Mouse (Mus musculus) hindbrain, embryonic 16.5 days (tissue): ENCODE measurements around the gene Cyb5d2. TPM values are rescaled to one million over a fixed set of nuclear protein-coding genes. Genes with fewer than 3 reads are reported as not detected.
"Not testable (repeated sequence)": the region's sequence is repeated elsewhere in the genome, so short reads cannot be mapped to it uniquely, and the experiment has no call there.

Source experiments
- ATAC-seq: fragments of 200-750 bp; cut with Nextera tagmentation; 2 replicates; pipeline ENCODE4 v1.8.0; 2017; ENCODE audit warnings: moderate TSS enrichment, moderate library complexity
- H3K27ac ChIP-seq: fragments of 300-500 bp; sonication (generic); 2 replicates; pipeline ENCODE4 v1.5.1; 2014; ENCODE audit warnings: low read depth, mild to moderate bottlenecking, control low read depth, low read length, moderate library complexity
- H3K27me3 ChIP-seq: fragments of 300-500 bp; sonication (generic); replicated peaks from 2 replicates; pipeline ENCODE4 v1.6.1; 2014; ENCODE audit warnings: low read length; ENCODE audit not compliant: control insufficient read depth, insufficient read depth
- H3K36me3 ChIP-seq: fragments of 300-500 bp; sonication (generic); 2 replicates; pipeline ENCODE4 v1.6.1; 2014; ENCODE audit warnings: mild to moderate bottlenecking, low read length, moderate library complexity, mixed read lengths; ENCODE audit not compliant: control insufficient read depth, insufficient read depth
- H3K4me1 ChIP-seq: fragments of 300-500 bp; sonication (generic); 2 replicates; pipeline ENCODE4 v1.6.1; 2014; ENCODE audit warnings: low read depth, low read length; ENCODE audit not compliant: control insufficient read depth, insufficient read depth
- H3K4me2 ChIP-seq: fragments of 300-500 bp; sonication (generic); 2 replicates; pipeline ENCODE4 v1.6.1; 2014; ENCODE audit warnings: mild to moderate bottlenecking, low read length, control low read depth, moderate library complexity
- H3K4me3 ChIP-seq: fragments of 300-500 bp; sonication (generic); 2 replicates; pipeline ENCODE4 v1.5.1; 2014; ENCODE audit warnings: mild to moderate bottlenecking, low read length, control low read depth, moderate library complexity
- H3K9ac ChIP-seq: fragments of 300-500 bp; sonication (generic); 2 replicates; pipeline ENCODE4 v1.6.1; 2014; ENCODE audit warnings: low read depth, mild to moderate bottlenecking, control low read depth, low read length, moderate library complexity
- H3K9me3 ChIP-seq: fragments of 300-500 bp; sonication (generic); 2 replicates; pipeline ENCODE4 v1.6.1; 2014; ENCODE audit warnings: mild to moderate bottlenecking, low read length, moderate library complexity; ENCODE audit not compliant: control insufficient read depth
- WGBS: fragments of 180-500 bp; shearing (Covaris S2); extraction: QIAGEN DNeasy Blood & Tissue Kit; methylation state at CpG from one replicate; pipeline ENCODE4 v1.1.7; 2014; 5-methylcytosine and 5-hydroxymethylcytosine counted together
- polyA plus RNA-seq: library from polyadenylated mRNA; unstranded; fragments of >200 nt; fragmentation: Nextera tagmentation; extraction: Ambion mirVana; gene quantifications from 2 replicates; pipeline ENCODE4 v1.2.1, GENCODE M21; 2015

Cyb5d2 gene
- polyA plus RNA-seq, 1 experiment from 2014 or later, result 11.3 TPM

- no peak overlapping the region for H3K4me2 ChIP-seq
- no peaks in the 10 kb centered on the region for H3K9me3 ChIP-seq
- WGBS, result 93% methylated on average over 8 of the region's 8 CpGs
- peaks cover 20% of the 10 kb centered on the region for H3K36me3 ChIP-seq
- no peak overlapping the region for H3K4me3 ChIP-seq
- no peaks in the 10 kb centered on the region for H3K4me1 ChIP-seq
- ATAC-seq, result no peak
- H3K27ac ChIP-seq, result no peak overlapping the region
- H3K27me3 ChIP-seq, result no peaks in the 10 kb centered on the region
- H3K9ac ChIP-seq, result no peak overlapping the region
Observed at GRCm38 (mm10) chr11:72767716-72768115, 28.2 kb downstream of the Cyb5d2 start.

GRCm38 (mm10) chr11:72764270-72764669 lies 31.7 kb downstream of the Cyb5d2 start:
- Histone ChIP-seq H3K9me3 (no peaks in the 10 kb centered on the region), H3K4me3 (no peak overlapping the region), H3K4me1 (no peaks in the 10 kb centered on the region), H3K27ac (no peak overlapping the region), H3K27me3 (no peaks in the 10 kb centered on the region), H3K36me3 (peaks cover 29% of the 10 kb centered on the region), H3K9ac (no peak overlapping the region), H3K4me2 (no peak overlapping the region)
- 87% methylated on average over 4 of the region's 4 CpGs for WGBS
- ATAC-seq, result no peak

GRCm38 (mm10) chr11:72760781-72761180 lies 35.2 kb downstream of the Cyb5d2 start:
- no peak overlapping the region for H3K4me2 ChIP-seq
- no peaks in the 10 kb centered on the region for H3K4me1 ChIP-seq
- WGBS, result 83% methylated on average over 1 of the region's 1 CpGs
- H3K9me3 ChIP-seq, result no peaks in the 10 kb centered on the region
- no peak overlapping the region for H3K27ac ChIP-seq
- no peak for ATAC-seq
- peaks cover 43% of the 10 kb centered on the region for H3K36me3 ChIP-seq
- H3K27me3 ChIP-seq, result no peaks in the 10 kb centered on the region
- no peak overlapping the region for H3K4me3 ChIP-seq
- H3K9ac ChIP-seq, result no peak overlapping the region

- H3K4me2 ChIP-seq, result no peak overlapping the region
- H3K4me3 ChIP-seq, result no peak overlapping the region
Observed at GRCm38 (mm10) chr11:72759581-72759980, 36.4 kb downstream of the Cyb5d2 start.

GRCm38 (mm10) chr11:72758316-72758715 lies 37.6 kb downstream of the Cyb5d2 start:
- Histone ChIP-seq H3K27ac (no peak overlapping the region), H3K9me3 (no peaks in the 10 kb centered on the region), H3K36me3 (peaks cover 54% of the 10 kb centered on the region), H3K27me3 (no peaks in the 10 kb centered on the region), H3K9ac (no peak overlapping the region), H3K4me3 (no peak overlapping the region), H3K4me2 (no peak overlapping the region), H3K4me1 (no peaks in the 10 kb centered on the region)
- WGBS, result 88% methylated on average over 5 of the region's 5 CpGs
- ATAC-seq, result no peak

More at GRCm38 (mm10) chr11:72759581-72759980, 36.4 kb downstream of the Cyb5d2 start:
- no peak overlapping the region for H3K27ac ChIP-seq
- H3K4me1 ChIP-seq, result no peaks in the 10 kb centered on the region
- no peaks in the 10 kb centered on the region for H3K27me3 ChIP-seq
- no peak overlapping the region for H3K9ac ChIP-seq
- H3K9me3 ChIP-seq, result no peaks in the 10 kb centered on the region
- H3K36me3 ChIP-seq, result peaks cover 50% of the 10 kb centered on the region
- ATAC-seq, result no peak
- WGBS, result 91% methylated on average over 6 of the region's 6 CpGs

- H3K4me2 ChIP-seq, result no peak overlapping the region
- 38% methylated on average over 2 of the region's 2 CpGs for WGBS
- H3K9ac ChIP-seq, result no peak overlapping the region
- no peak overlapping the region for H3K4me3 ChIP-seq
- peaks cover 54% of the 10 kb centered on the region for H3K36me3 ChIP-seq
- H3K4me1 ChIP-seq, result no peaks in the 10 kb centered on the region
- H3K9me3 ChIP-seq, result no peaks in the 10 kb centered on the region
- no peak overlapping the region for H3K27ac ChIP-seq
- H3K27me3 ChIP-seq, result no peaks in the 10 kb centered on the region
- no peak for ATAC-seq
Observed at GRCm38 (mm10) chr11:72751956-72752355, 44.0 kb downstream of the Cyb5d2 start.

GRCm38 (mm10) chr11:72739048-72739447 lies 56.9 kb downstream of the Cyb5d2 start:
- H3K27me3 ChIP-seq, result no peaks in the 10 kb centered on the region
- WGBS, result 93% methylated on average over 1 of the region's 1 CpGs
- no peak overlapping the region for H3K4me3 ChIP-seq
- H3K27ac ChIP-seq, result no peak overlapping the region
- no peaks in the 10 kb centered on the region for H3K4me1 ChIP-seq
- no peak overlapping the region for H3K9ac ChIP-seq
- H3K9me3 ChIP-seq, result no peaks in the 10 kb centered on the region
- H3K36me3 ChIP-seq, result peaks cover 18% of the 10 kb centered on the region
- H3K4me2 ChIP-seq, result no peak overlapping the region
- no peak for ATAC-seq

GRCm38 (mm10) chr11:72737517-72737916 lies 58.4 kb downstream of the Cyb5d2 start:
- not testable (repeated sequence) for H3K4me3 ChIP-seq, H3K9ac ChIP-seq, H3K27ac ChIP-seq, H3K4me1 ChIP-seq, H3K4me2 ChIP-seq, ATAC-seq, H3K9me3 ChIP-seq, H3K27me3 ChIP-seq
- peaks cover 20% of the 10 kb centered on the region for H3K36me3 ChIP-seq
- WGBS, result 83% methylated on average over 5 of the region's 5 CpGs

GRCm38 (mm10) chr11:72736320-72736719 lies 59.6 kb downstream of the Cyb5d2 start:
- H3K27me3 ChIP-seq, result no peaks in the 10 kb centered on the region
- no peak overlapping the region for H3K9ac ChIP-seq
- 59% methylated on average over 1 of the region's 1 CpGs for WGBS
- ATAC-seq, result no peak
- no peak overlapping the region for H3K4me3 ChIP-seq
- H3K4me1 ChIP-seq, result no peaks in the 10 kb centered on the region
- no peak overlapping the region for H3K27ac ChIP-seq
- H3K9me3 ChIP-seq, result no peaks in the 10 kb centered on the region
- no peak overlapping the region for H3K4me2 ChIP-seq
- H3K36me3 ChIP-seq, result peaks cover 29% of the 10 kb centered on the region

GRCm38 (mm10) chr11:72735519-72735860 lies 60.5 kb downstream of the Cyb5d2 start:
- Histone ChIP-seq H3K4me2 (no peak overlapping the region), H3K27me3 (no peaks in the 10 kb centered on the region), H3K9ac (no peak overlapping the region), H3K4me1 (no peaks in the 10 kb centered on the region), H3K27ac (no peak overlapping the region), H3K36me3 (peaks cover 36% of the 10 kb centered on the region), H3K4me3 (no peak overlapping the region), H3K9me3 (no peaks in the 10 kb centered on the region)
- no peak for ATAC-seq
- 68% methylated on average over 2 of the region's 2 CpGs for WGBS
